Mouse (Mus musculus) erythroblast, embryonic 14.5 days (primary cell): ENCODE measurements around the gene Thg1l. TPM values are rescaled to one million over a fixed set of nuclear protein-coding genes. Genes with fewer than 3 reads are reported as not detected.

Experiments
- H3K27me3 ChIP-seq: 2 replicates; pipeline ENCODE4 v1.6.1; 2012; ENCODE audit warnings: inconsistent platforms; ENCODE audit not compliant: control insufficient read depth
- H3K36me3 ChIP-seq: 2 replicates; pipeline ENCODE4 v1.6.1; 2012; ENCODE audit warnings: mild to moderate bottlenecking, inconsistent platforms; ENCODE audit not compliant: control insufficient read depth
- H3K4me1 ChIP-seq: 2 replicates; pipeline ENCODE4 v1.6.1; 2012; ENCODE audit warnings: inconsistent platforms; ENCODE audit not compliant: control insufficient read depth
- H3K4me3 ChIP-seq: replicated peaks from 2 replicates; pipeline ENCODE3; 2012; ENCODE audit warnings: moderate library complexity, mild to moderate bottlenecking, inconsistent platforms
- H3K9me3 ChIP-seq: 2 replicates; pipeline ENCODE4 v1.6.1; 2012; ENCODE audit warnings: low read length, inconsistent platforms, mixed read lengths; ENCODE audit not compliant: control insufficient read depth
- GATA1 ChIP-seq: IDR thresholded peaks from 2 replicates; pipeline ENCODE4 v1.6.1; 2012; ENCODE audit warnings: low read length, inconsistent platforms, mixed read lengths
- TAL1 ChIP-seq: IDR thresholded peaks from 3 replicates; pipeline ENCODE4 v1.6.1; 2012; ENCODE audit warnings: low read length, inconsistent platforms, mixed read lengths
- polyA plus RNA-seq: library from polyadenylated mRNA; stranded (reverse); fragments of >175 nt; gene quantifications from 2 replicates; pipeline ENCODE4 v1.2.3, GENCODE M21; 2012

Gene Thg1l
- polyA plus RNA-seq, 1 experiment, result 0.18 TPM

DNA sequence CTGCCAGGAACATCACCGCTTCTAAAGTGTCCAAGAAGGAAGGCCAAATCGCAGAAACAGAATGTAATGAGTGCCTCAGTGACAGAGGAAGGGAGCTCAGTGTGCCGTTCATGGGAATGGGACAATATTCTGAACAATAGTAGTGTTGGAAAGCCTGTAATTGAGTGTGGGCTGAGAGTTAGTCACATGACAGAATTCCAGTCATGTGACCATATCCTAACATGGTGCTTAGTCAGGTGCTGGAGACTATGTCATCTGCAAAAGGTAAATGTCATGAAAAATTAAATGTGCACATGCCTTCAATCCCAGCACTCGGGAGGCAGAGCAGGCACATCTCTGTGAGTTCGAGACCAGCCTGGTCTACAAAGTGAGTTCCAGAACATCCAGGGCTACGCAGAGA, 37.3 kb downstream of the Thg1l start:
- H3K4me3 ChIP-seq, result no peak overlapping the region
- H3K4me1 ChIP-seq, result no peaks in the 10 kb centered on the region
- TF ChIP-seq GATA1 (no peak), TAL1 (no peak)
- peaks cover 1% of the 10 kb centered on the region; the same call in 1 of the 2 replicates for H3K36me3 ChIP-seq
- H3K9me3 ChIP-seq, result no peaks in the 10 kb centered on the region
- H3K27me3 ChIP-seq, result peaks cover 8% of the 10 kb centered on the region

DNA sequence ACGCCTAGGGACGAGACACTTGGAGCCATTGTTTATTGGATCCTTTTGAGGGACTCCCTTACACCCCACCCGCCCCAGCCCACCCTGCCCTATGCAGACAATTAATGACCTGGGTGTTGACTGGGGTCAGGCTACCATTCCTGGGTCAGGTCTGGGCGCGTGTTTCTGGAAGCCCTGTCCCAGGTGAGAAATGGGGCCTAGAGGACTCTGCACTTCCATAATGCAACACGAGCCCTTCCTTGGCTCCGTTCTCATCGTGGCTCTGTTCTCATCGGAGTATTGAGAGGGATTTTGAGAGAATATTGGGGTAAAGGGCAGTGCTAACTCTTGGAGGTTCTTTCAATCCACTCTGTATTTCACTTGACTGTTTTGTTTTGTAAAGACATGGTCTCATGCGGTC, 39.1 kb downstream of the Thg1l start:
- Histone ChIP-seq H3K27me3 (no peaks in the 10 kb centered on the region), H3K9me3 (no peaks in the 10 kb centered on the region), H3K4me3 (no peak overlapping the region), H3K4me1 (no peaks in the 10 kb centered on the region), H3K36me3 (peaks cover 16% of the 10 kb centered on the region)
- TF ChIP-seq TAL1 (no peak), GATA1 (no peak)

- TF ChIP-seq TAL1 (no peak), GATA1 (no peak)
- Histone ChIP-seq H3K36me3 (peaks cover 67% of the 10 kb centered on the region), H3K4me3 (no peak overlapping the region), H3K4me1 (peaks cover 19% of the 10 kb centered on the region), H3K27me3 (no peaks in the 10 kb centered on the region), H3K9me3 (no peaks in the 10 kb centered on the region)
Observed at GRCm38 (mm10) chr11:45910701-45911100, 44.6 kb downstream of the Thg1l start.

GRCm38 (mm10) chr11:45908894-45909293, 46.4 kb downstream of the Thg1l start:
- no peaks in the 10 kb centered on the region for H3K27me3 ChIP-seq
- TF ChIP-seq GATA1 (no peak), TAL1 (no peak)
- H3K4me1 ChIP-seq, result peaks cover 25% of the 10 kb centered on the region
- H3K4me3 ChIP-seq, result no peak overlapping the region
- H3K36me3 ChIP-seq, result peaks cover 74% of the 10 kb centered on the region
- no peaks in the 10 kb centered on the region for H3K9me3 ChIP-seq

GRCm38 (mm10) chr11:45908070-45908469, 47.2 kb downstream of the Thg1l start:
- H3K36me3 ChIP-seq, result peaks cover 82% of the 10 kb centered on the region

DNA sequence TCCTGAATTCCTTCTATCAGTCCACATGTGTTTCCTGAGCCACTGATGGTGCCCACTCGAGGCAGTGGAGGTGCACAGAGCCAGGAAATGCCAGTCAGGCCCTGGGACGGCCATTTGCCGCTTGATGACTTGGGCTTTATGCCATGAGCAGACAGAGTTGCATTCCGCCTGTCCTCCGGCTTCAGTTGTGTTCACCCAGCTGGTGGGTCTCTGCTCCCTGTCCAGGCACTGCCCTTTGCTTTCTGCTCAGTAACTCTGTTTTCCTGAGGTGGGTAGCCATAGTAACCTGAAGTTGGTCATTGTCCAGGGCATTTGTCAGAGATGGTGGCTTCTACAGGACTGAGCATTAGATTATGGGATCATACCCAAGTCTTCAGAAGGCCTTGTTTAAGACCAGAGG, 48.0 kb downstream of the Thg1l start:
- H3K9me3 ChIP-seq, result no peaks in the 10 kb centered on the region
- peaks cover 86% of the 10 kb centered on the region for H3K36me3 ChIP-seq
- H3K4me3 ChIP-seq, result no peak overlapping the region
- no peaks in the 10 kb centered on the region for H3K27me3 ChIP-seq
- peaks cover 25% of the 10 kb centered on the region for H3K4me1 ChIP-seq
- TF ChIP-seq TAL1, result no peak
- no peak for TF ChIP-seq GATA1

More at GRCm38 (mm10) chr11:45908070-45908469, 47.2 kb downstream of the Thg1l start:
- H3K4me3 ChIP-seq, result no peak overlapping the region
- H3K27me3 ChIP-seq, result no peaks in the 10 kb centered on the region
- H3K4me1 ChIP-seq, result peaks cover 25% of the 10 kb centered on the region
- no peak for TF ChIP-seq TAL1
- no peak for TF ChIP-seq GATA1
- H3K9me3 ChIP-seq, result no peaks in the 10 kb centered on the region

- no peaks in the 10 kb centered on the region for H3K27me3 ChIP-seq
- H3K9me3 ChIP-seq, result no peaks in the 10 kb centered on the region
- peak overlapping the region; percentile 26 for H3K4me3 ChIP-seq
- H3K4me1 ChIP-seq, result peaks cover 25% of the 10 kb centered on the region
- H3K36me3 ChIP-seq, result peaks cover 82% of the 10 kb centered on the region
- TF ChIP-seq TAL1, result peak; percentile 51; the same call in 2 of the 3 replicates
- 0 out of 2 replicates have a peak, but pooled peaks have one; percentile 29 for TF ChIP-seq GATA1
Observed at GRCm38 (mm10) chr11:45906109-45906786, 49.0 kb downstream of the Thg1l start.

DNA sequence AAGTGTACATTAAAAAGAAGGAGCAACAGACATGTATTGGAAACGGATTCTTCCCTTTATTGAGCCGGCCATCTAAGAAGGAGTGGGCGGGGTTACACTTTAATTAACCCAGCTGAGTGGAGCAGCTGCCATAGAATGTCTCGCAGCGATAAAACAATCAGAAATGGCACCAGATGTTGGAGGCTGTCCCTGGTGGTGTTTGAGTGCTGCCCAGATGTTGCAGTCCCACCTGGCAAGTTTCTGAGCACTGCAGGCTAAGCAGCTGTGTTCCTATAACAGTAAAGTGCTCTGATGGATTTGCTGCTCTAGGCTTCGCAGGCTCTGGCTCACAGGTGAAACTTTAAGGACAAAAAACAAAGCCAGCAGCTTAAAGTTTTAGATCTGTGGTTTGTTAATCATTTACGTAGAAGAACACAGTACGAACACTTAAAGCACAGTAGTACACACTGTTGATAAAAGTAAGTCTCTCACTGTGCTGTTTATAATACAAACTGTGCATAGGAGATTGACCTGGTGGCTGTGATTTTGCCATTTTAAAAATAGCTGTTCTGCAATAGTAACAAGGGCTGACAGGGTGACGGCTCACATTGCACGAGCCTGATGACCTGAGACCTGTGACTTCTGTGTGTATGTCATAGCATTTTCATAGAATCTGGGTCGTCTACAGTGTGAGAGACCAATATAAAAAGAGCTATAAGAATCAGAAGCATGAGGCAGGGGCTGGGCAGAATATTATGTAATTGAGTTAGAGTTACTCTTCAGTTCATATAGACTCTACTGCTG, 54.9 kb downstream of the Thg1l start:
- Histone ChIP-seq H3K27me3 (no peaks in the 10 kb centered on the region), H3K4me3 (no peak overlapping the region), H3K9me3 (no peaks in the 10 kb centered on the region), H3K36me3 (peaks cover 85% of the 10 kb centered on the region), H3K4me1 (peaks cover 4% of the 10 kb centered on the region)
- TF ChIP-seq GATA1 (no peak), TAL1 (no peak)

- no peak overlapping the region for H3K4me3 ChIP-seq
- no peak for TF ChIP-seq TAL1
- no peak for TF ChIP-seq GATA1
- H3K36me3 ChIP-seq, result peaks cover 96% of the 10 kb centered on the region
Observed at GRCm38 (mm10) chr11:45897392-45897791, 57.9 kb downstream of the Thg1l start.

More at GRCm38 (mm10) chr11:45897392-45897791, 57.9 kb downstream of the Thg1l start:
- H3K27me3 ChIP-seq, result no peaks in the 10 kb centered on the region
- H3K4me1 ChIP-seq, result no peaks in the 10 kb centered on the region
- H3K9me3 ChIP-seq, result no peaks in the 10 kb centered on the region

Other genes starting within 250 kb of the Thg1l start
- 1.7 and 2.0 TPM in 2 replicates for gene Clint1, start 103.4 kb downstream of the Thg1l start, polyA plus RNA-seq
- 1.0 and 1.2 TPM in 2 replicates for gene Lsm11, start 10.6 kb downstream of the Thg1l start, polyA plus RNA-seq
- not detected in 2 replicates for gene Sox30, start 24.8 kb upstream of the Thg1l start, polyA plus RNA-seq
- 0.06 and 0.12 TPM in 2 replicates for gene Gm12166, start 96.8 kb upstream of the Thg1l start, polyA plus RNA-seq
- gene Adam19, start 100.5 kb upstream of the Thg1l start, polyA plus RNA-seq, result 0.07 and 0.10 TPM in 2 replicates
- not detected in 2 replicates for gene Nipal4, start 211.0 kb upstream of the Thg1l start, polyA plus RNA-seq